Mouse (Mus musculus): ENCODE data around the gene Gm45521. TPM values are rescaled to one million over a fixed set of nuclear protein-coding genes. Genes with fewer than 3 reads are reported as not detected.
A peak's percentile ranks its signal among the peaks of the same experiment; 100 is the strongest.
"Not testable (repeated sequence)": the region's sequence is repeated elsewhere in the genome, so short reads cannot be mapped to it uniquely, and the experiment has no call there.

The Gm45521 gene
- polyA plus RNA-seq, 1 experiment from 2014 or later, result not detected

DNA sequence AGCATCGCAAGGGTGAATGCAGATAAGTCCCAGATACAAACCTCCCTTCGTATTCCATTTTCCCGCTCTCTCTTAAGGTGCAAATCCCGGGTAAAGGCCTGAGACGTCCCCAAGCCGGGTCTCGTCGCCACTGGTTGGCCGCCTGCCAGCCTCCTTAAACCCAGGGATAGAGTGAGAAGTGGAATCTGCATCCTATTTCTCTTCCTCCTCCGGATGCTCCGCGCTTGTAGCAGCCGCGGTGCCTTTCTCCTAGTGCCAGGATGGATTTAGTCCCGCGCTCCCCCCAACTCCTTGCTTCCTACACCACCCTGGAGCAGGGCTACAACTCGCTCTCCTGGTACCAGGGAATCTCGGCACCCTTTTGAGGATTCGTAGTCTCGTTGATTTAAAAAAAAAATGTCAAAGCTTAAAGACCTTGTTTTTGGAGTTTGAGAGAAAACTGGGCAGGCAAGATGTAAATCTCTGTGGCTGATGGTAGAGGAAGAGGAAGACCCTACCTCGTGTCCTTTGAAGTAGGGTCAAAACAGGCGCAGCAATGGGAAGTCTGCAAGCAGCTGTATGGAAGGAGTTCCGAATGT lies 46.1 kb downstream of the Gm45521 start:
- Histone ChIP-seq H3K27ac (replicated peaks; ENCODE audit: low read depth, low read length) (no peak overlapping the region), H3K9me3 (replicated peaks; ENCODE audit: control insufficient read depth, low read length) (no peaks in the 10 kb centered on the region), H3K4me2 (ENCODE audit: low read depth, low read length) (peak overlapping the region; percentile 81), H3K27me3 (ENCODE audit: control insufficient read depth, insufficient read depth, low read length) (peaks cover 12% of the 10 kb centered on the region), H3K4me3 (ENCODE audit: low read depth, low read length) (peak overlapping the region; percentile 60), H3K36me3 (replicated peaks; ENCODE audit: control insufficient read depth, insufficient read depth, low read depth, low read length) (no peaks in the 10 kb centered on the region), H3K9ac (replicated peaks; ENCODE audit: low read length) (peak overlapping the region; percentile 66), H3K4me1 (ENCODE audit: control insufficient read depth, insufficient read depth, low read length) (no peaks in the 10 kb centered on the region)
- ATAC-seq (replicated peaks; ENCODE audit: insufficient number of reproducible peaks, low FRiP score, low TSS enrichment, low read depth) (peak; percentile 10; the same call in 1 of the 2 replicates), DNase-seq (ENCODE audit: low spot score) (peak; percentile 61)
- under 1% methylated on average over 23 of the region's 23 CpGs for WGBS

- peak overlapping the region; percentile 66 for H3K9ac ChIP-seq (replicated peaks; ENCODE audit: low read length)
- DNase-seq (ENCODE audit: low spot score), result no peak
- 46% methylated on average over 18 of the region's 18 CpGs for WGBS
- no peaks in the 10 kb centered on the region for H3K4me1 ChIP-seq (ENCODE audit: control insufficient read depth, insufficient read depth, low read length)
- H3K4me2 ChIP-seq (ENCODE audit: low read depth, low read length), result peak overlapping the region; percentile 81
- no peaks in the 10 kb centered on the region for H3K36me3 ChIP-seq (replicated peaks; ENCODE audit: control insufficient read depth, insufficient read depth, low read depth, low read length)
- ATAC-seq (replicated peaks; ENCODE audit: insufficient number of reproducible peaks, low FRiP score, low TSS enrichment, low read depth), result no peak
- H3K4me3 ChIP-seq (ENCODE audit: low read depth, low read length), result peak overlapping the region; percentile 60
- H3K27ac ChIP-seq (replicated peaks; ENCODE audit: low read depth, low read length), result no peak overlapping the region
- no peaks in the 10 kb centered on the region for H3K9me3 ChIP-seq (replicated peaks; ENCODE audit: control insufficient read depth, low read length)
- H3K27me3 ChIP-seq (ENCODE audit: control insufficient read depth, insufficient read depth, low read length), result peaks cover 12% of the 10 kb centered on the region
Measured at GRCm38 (mm10) chr14:8003727-8004670, 46.9 kb downstream of the Gm45521 start.

GRCm38 (mm10) chr14:8006061-8006460 lies 49.0 kb downstream of the Gm45521 start:
- H3K36me3 ChIP-seq (replicated peaks; ENCODE audit: control insufficient read depth, insufficient read depth, low read depth, low read length); H3K9me3 ChIP-seq (replicated peaks; ENCODE audit: control insufficient read depth, low read length); H3K4me3 ChIP-seq (ENCODE audit: low read depth, low read length); H3K27me3 ChIP-seq (ENCODE audit: control insufficient read depth, insufficient read depth, low read length); H3K4me2 ChIP-seq (ENCODE audit: low read depth, low read length); ATAC-seq (replicated peaks; ENCODE audit: insufficient number of reproducible peaks, low FRiP score, low TSS enrichment, low read depth); H3K27ac ChIP-seq (replicated peaks; ENCODE audit: low read depth, low read length); DNase-seq (ENCODE audit: low spot score); H3K9ac ChIP-seq (replicated peaks; ENCODE audit: low read length); H3K4me1 ChIP-seq (ENCODE audit: control insufficient read depth, insufficient read depth, low read length): not testable (repeated sequence)
- 70% methylated on average over 3 of the region's 3 CpGs for whole genome bisulfite sequencing

- DNase-seq (ENCODE audit: low spot score) (no peak), ATAC-seq (replicated peaks; ENCODE audit: insufficient number of reproducible peaks, low FRiP score, low TSS enrichment, low read depth) (no peak)
- Histone ChIP-seq H3K9ac (replicated peaks; ENCODE audit: low read length) (no peak overlapping the region), H3K27me3 (ENCODE audit: control insufficient read depth, insufficient read depth, low read length) (no peaks in the 10 kb centered on the region; the same call in 1 of the 2 replicates), H3K4me2 (ENCODE audit: low read depth, low read length) (no peak overlapping the region), H3K4me3 (ENCODE audit: low read depth, low read length) (no peak overlapping the region), H3K4me1 (ENCODE audit: control insufficient read depth, insufficient read depth, low read length) (no peaks in the 10 kb centered on the region), H3K36me3 (replicated peaks; ENCODE audit: control insufficient read depth, insufficient read depth, low read depth, low read length) (no peaks in the 10 kb centered on the region), H3K9me3 (replicated peaks; ENCODE audit: control insufficient read depth, low read length) (no peaks in the 10 kb centered on the region), H3K27ac (replicated peaks; ENCODE audit: low read depth, low read length) (no peak overlapping the region)
Measured at GRCm38 (mm10) chr14:8007084-8007483, 50.0 kb downstream of the Gm45521 start.

DNA sequence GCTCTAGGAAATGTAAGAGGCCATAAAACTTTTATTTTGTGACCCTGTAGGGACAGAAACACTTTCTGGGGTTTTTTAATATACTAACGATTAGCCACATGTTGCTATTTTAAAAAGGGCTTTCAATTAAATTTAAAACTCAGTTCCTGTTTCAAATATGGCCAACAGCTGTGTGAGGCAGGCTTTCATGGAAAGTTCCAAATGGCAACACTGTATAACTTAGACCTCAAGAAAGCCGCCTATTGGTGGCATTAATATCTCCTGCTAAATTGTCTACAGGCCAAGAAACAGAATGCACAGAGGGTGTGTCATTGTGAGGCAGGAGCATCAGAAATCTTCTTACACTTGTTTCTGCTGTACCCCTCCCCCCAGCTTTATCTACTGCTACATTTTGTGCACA lies 50.4 kb downstream of the Gm45521 start:
- ATAC-seq (replicated peaks; ENCODE audit: insufficient number of reproducible peaks, low FRiP score, low TSS enrichment, low read depth), result no peak
- H3K27ac ChIP-seq (replicated peaks; ENCODE audit: low read depth, low read length), result no peak overlapping the region
- 82% methylated on average over 2 of the region's 2 CpGs for WGBS
- H3K4me2 ChIP-seq (ENCODE audit: low read depth, low read length), result no peak overlapping the region
- no peak overlapping the region for H3K9ac ChIP-seq (replicated peaks; ENCODE audit: low read length)
- no peaks in the 10 kb centered on the region for H3K9me3 ChIP-seq (replicated peaks; ENCODE audit: control insufficient read depth, low read length)
- DNase-seq (ENCODE audit: low spot score), result no peak
- H3K4me1 ChIP-seq (ENCODE audit: control insufficient read depth, insufficient read depth, low read length), result no peaks in the 10 kb centered on the region
- no peak overlapping the region for H3K4me3 ChIP-seq (ENCODE audit: low read depth, low read length)
- no peaks in the 10 kb centered on the region; the same call in 1 of the 2 replicates for H3K27me3 ChIP-seq (ENCODE audit: control insufficient read depth, insufficient read depth, low read length)
- no peaks in the 10 kb centered on the region for H3K36me3 ChIP-seq (replicated peaks; ENCODE audit: control insufficient read depth, insufficient read depth, low read depth, low read length)

- ATAC-seq (replicated peaks; ENCODE audit: insufficient number of reproducible peaks, low FRiP score, low TSS enrichment, low read depth) (no peak), DNase-seq (ENCODE audit: low spot score) (no peak)
- Histone ChIP-seq H3K4me3 (ENCODE audit: low read depth, low read length) (no peak overlapping the region), H3K27me3 (ENCODE audit: control insufficient read depth, insufficient read depth, low read length) (no peaks in the 10 kb centered on the region; the same call in 1 of the 2 replicates), H3K27ac (replicated peaks; ENCODE audit: low read depth, low read length) (no peak overlapping the region), H3K4me2 (ENCODE audit: low read depth, low read length) (no peak overlapping the region), H3K9ac (replicated peaks; ENCODE audit: low read length) (no peak overlapping the region), H3K4me1 (ENCODE audit: control insufficient read depth, insufficient read depth, low read length) (no peaks in the 10 kb centered on the region), H3K36me3 (replicated peaks; ENCODE audit: control insufficient read depth, insufficient read depth, low read depth, low read length) (no peaks in the 10 kb centered on the region), H3K9me3 (replicated peaks; ENCODE audit: control insufficient read depth, low read length) (no peaks in the 10 kb centered on the region)
- 89% methylated on average over 10 of the region's 10 CpGs for WGBS
Measured at GRCm38 (mm10) chr14:8007923-8008322, 50.8 kb downstream of the Gm45521 start.

Other genes with a start within 250 kb of the Gm45521 start
- not detected in 2 replicates for gene Gm26661, start 165.7 kb upstream of the Gm45521 start, polyA plus RNA-seq (2014; fragmentation: Nextera tagmentation; extraction: Ambion mirVana)
- gene Flnb, start 139.3 kb upstream of the Gm45521 start, polyA plus RNA-seq (2014; fragmentation: Nextera tagmentation; extraction: Ambion mirVana), result 14.7 and 17.0 TPM in 2 replicates
- gene Dnase1l3, start 37.3 kb downstream of the Gm45521 start, polyA plus RNA-seq (2014; fragmentation: Nextera tagmentation; extraction: Ambion mirVana), result 0.08 TPM in 1 of 2 replicates, not detected in the other
- gene Abhd6, start 45.6 kb downstream of the Gm45521 start, polyA plus RNA-seq (2014; fragmentation: Nextera tagmentation; extraction: Ambion mirVana), result 21.0 and 22.5 TPM in 2 replicates
- 67.0 and 74.4 TPM in 2 replicates for gene Rpp14, start 123.1 kb downstream of the Gm45521 start, polyA plus RNA-seq (2014; fragmentation: Nextera tagmentation; extraction: Ambion mirVana)
- 23.4 and 24.4 TPM in 2 replicates for gene Pxk, start 140.9 kb downstream of the Gm45521 start, polyA plus RNA-seq (2014; fragmentation: Nextera tagmentation; extraction: Ambion mirVana)
- gene Pdhb, start 215.7 kb downstream of the Gm45521 start, polyA plus RNA-seq (2014; fragmentation: Nextera tagmentation; extraction: Ambion mirVana), result 212 and 229 TPM in 2 replicates